Mouse (Mus musculus): ENCODE data around the gene Cplx2.
A peak's percentile ranks its signal among the peaks of the same experiment; 100 is the strongest.

Cplx2 gene

GRCm38 (mm10) chr13:54403224-54404070 is 32.3 kb downstream of the Cplx2 start:
- DNase-seq (ENCODE audit: low spot score in 2 of 2), result no peak

GRCm38 (mm10) chr13:54404205-54404604 is 33.1 kb downstream of the Cplx2 start:
- no peak for DNase-seq (ENCODE audit: low spot score in 2 of 2)

GRCm38 (mm10) chr13:54405805-54406204 is 34.7 kb downstream of the Cplx2 start:
- no peak for DNase-seq (ENCODE audit: low spot score in 2 of 2)

- peak in 1 of 2 experiments; percentile 41 for DNase-seq (ENCODE audit: low spot score in 2 of 2)
These were observed 40.5 kb downstream of the Cplx2 start for GRCm38 (mm10) chr13:54411656-54412055.

GRCm38 (mm10) chr13:54412236-54412635 is 41.1 kb downstream of the Cplx2 start:
- DNase-seq (ENCODE audit: low spot score in 2 of 2), result peak in 1 of 2 experiments; percentile 40

- DNase-seq (ENCODE audit: low spot score in 2 of 2), result no peak
These were observed 41.6 kb downstream of the Cplx2 start for GRCm38 (mm10) chr13:54412721-54413120.

GRCm38 (mm10) chr13:54415059-54415458 is 43.9 kb downstream of the Cplx2 start:
- no peak for DNase-seq (ENCODE audit: low spot score in 2 of 2)

GRCm38 (mm10) chr13:54418781-54419327 is 47.7 kb downstream of the Cplx2 start:
- DNase-seq (ENCODE audit: low spot score in 2 of 2), result no peak

- DNase-seq (ENCODE audit: low spot score in 2 of 2), result no peak
These were observed 49.1 kb downstream of the Cplx2 start for GRCm38 (mm10) chr13:54420226-54420625.

GRCm38 (mm10) chr13:54425269-54425668 is 54.1 kb downstream of the Cplx2 start:
- peak; percentile 59 to 72 for DNase-seq (ENCODE audit: low spot score in 2 of 2)

GRCm38 (mm10) chr13:54426781-54427655 is 55.9 kb downstream of the Cplx2 start:
- DNase-seq (ENCODE audit: low spot score in 2 of 2), result no peak

GRCm38 (mm10) chr13:54428771-54429170 is 57.6 kb downstream of the Cplx2 start:
- DNase-seq (ENCODE audit: low spot score in 2 of 2), result no peak

GRCm38 (mm10) chr13:54430051-54430450 is 58.9 kb downstream of the Cplx2 start:
- no peak for DNase-seq (ENCODE audit: low spot score in 2 of 2)

GRCm38 (mm10) chr13:54431161-54431560 is 60.0 kb downstream of the Cplx2 start:
- DNase-seq (ENCODE audit: low spot score in 2 of 2), result no peak
